Mouse (Mus musculus) liver, adult 2 months (tissue): Measurements from ENCODE around the gene Ric8a. TPM values are rescaled to one million over a fixed set of nuclear protein-coding genes. Genes with fewer than 3 reads are reported as not detected.

Experiments used
- DNase-seq: peaks from one replicate; pipeline ENCODE4 v3.0.0-alpha.2; 2011; ENCODE audit warnings: low read depth, low spot score; ENCODE audit errors: extremely low read depth
- H3K27ac ChIP-seq: fragments of 200-500 bp; replicated peaks from 2 replicates; pipeline ENCODE4 v1.5.1; 2012; ENCODE audit warnings: low read depth, mild to moderate bottlenecking, control low read depth, inconsistent platforms, low read length; ENCODE audit not compliant: insufficient read depth
- H3K27me3 ChIP-seq: fragments of 200-500 bp; 2 replicates; pipeline ENCODE4 v1.6.1; 2012; ENCODE audit warnings: mild to moderate bottlenecking, moderate library complexity, low read length, inconsistent platforms; ENCODE audit not compliant: control insufficient read depth, insufficient read depth
- H3K36me3 ChIP-seq: fragments of 200-500 bp; 2 replicates; pipeline ENCODE4 v1.6.1; 2012; ENCODE audit warnings: low read length, inconsistent platforms; ENCODE audit not compliant: control insufficient read depth, insufficient read depth
- H3K4me1 ChIP-seq: fragments of 200-500 bp; 2 replicates; pipeline ENCODE4 v1.6.1; 2011; ENCODE audit warnings: low read length; ENCODE audit not compliant: control insufficient read depth, insufficient read depth
- H3K4me3 ChIP-seq: fragments of 200-500 bp; 2 replicates; pipeline ENCODE4 v1.5.1; 2011; ENCODE audit warnings: low read depth, mild to moderate bottlenecking, control low read depth, low read length, moderate library complexity; ENCODE audit not compliant: insufficient read depth
- H3K79me2 ChIP-seq: fragments of 200-500 bp; 2 replicates; pipeline ENCODE4 v1.6.1; 2012; ENCODE audit warnings: inconsistent platforms, mild to moderate bottlenecking, low read length, moderate library complexity; ENCODE audit not compliant: control insufficient read depth, insufficient read depth
- H3K9ac ChIP-seq: fragments of 200-500 bp; 2 replicates; pipeline ENCODE4 v1.6.1; 2012; ENCODE audit warnings: low read depth, mild to moderate bottlenecking, control low read depth, inconsistent platforms, low read length
- CTCF ChIP-seq: fragments of 200-500 bp; IDR thresholded peaks from 2 replicates; pipeline ENCODE4 v1.5.1; 2011; ENCODE audit warnings: low read depth, low read length, control low read depth
- POLR2A ChIP-seq: fragments of 200-500 bp; IDR thresholded peaks from 2 replicates; pipeline ENCODE4 v1.6.1; 2011; ENCODE audit warnings: low read length, control low read depth; ENCODE audit not compliant: insufficient read depth; ENCODE audit errors: extremely low read depth
- WGBS: fragments of 180-500 bp; shearing (Covaris S2); methylation state at CpG from one replicate; pipeline ENCODE4 v1.1.7; 2018; 5-methylcytosine and 5-hydroxymethylcytosine counted together
- polyA plus RNA-seq: library from polyadenylated mRNA; depleted of rRNA; stranded (reverse); fragments of >200 nt; gene quantifications from 2 replicates; pipeline ENCODE4 v1.2.3, GENCODE M21; 2012
- total RNA-seq: library from RNA; depleted of rRNA; stranded (reverse); fragments of >200 nt; gene quantifications from 2 replicates; pipeline ENCODE4 v1.2.3, GENCODE M21; 2014

The Ric8a gene
- total and polyA plus RNA-seq, 2 experiments = 17.5 to 34.4 TPM

DNA sequence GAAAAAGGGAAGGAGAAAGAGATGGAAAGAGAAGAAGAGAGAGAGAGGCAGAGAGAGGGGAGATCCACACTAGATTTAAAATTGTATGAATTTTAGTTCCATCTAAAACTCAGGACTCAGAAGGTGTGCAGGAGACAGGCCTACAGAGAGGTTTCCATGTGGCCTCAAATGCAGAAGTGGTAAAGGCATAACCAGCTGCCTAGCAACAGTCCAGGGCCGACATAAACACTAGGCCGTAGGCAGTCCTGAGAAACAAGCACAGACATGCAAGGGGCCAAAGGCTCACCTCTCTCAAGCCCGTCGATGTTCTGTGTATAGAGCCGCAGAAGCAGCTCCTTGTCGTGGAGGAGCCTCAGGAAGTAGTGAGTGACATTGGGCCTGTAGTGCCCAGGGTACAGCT, 20.6 kb downstream of the Ric8a start:
- Histone ChIP-seq H3K27ac (no peak overlapping the region), H3K9ac (no peak overlapping the region), H3K79me2 (peaks cover 26% of the 10 kb centered on the region), H3K27me3 (no peaks in the 10 kb centered on the region), H3K36me3 (peaks cover 40% of the 10 kb centered on the region), H3K4me3 (no peak overlapping the region), H3K4me1 (0 out of 2 replicates have a peak, but pooled peaks cover 4% of the 10 kb centered on the region)
- TF ChIP-seq CTCF (no peak), POLR2A (no peak)
- DNase-seq = no peak
- 93% methylated on average over 6 of the region's 6 CpGs for WGBS

- H3K36me3 ChIP-seq = peaks cover 26% of the 10 kb centered on the region
Observed at GRCm38 (mm10) chr7:140879355-140879754, 22.6 kb downstream of the Ric8a start.

GRCm38 (mm10) chr7:140880419-140880818, 23.7 kb downstream of the Ric8a start:
- Histone ChIP-seq H3K27ac (peak overlapping the region; percentile 99), H3K4me1 (peaks cover 8% of the 10 kb centered on the region), H3K27me3 (no peaks in the 10 kb centered on the region), H3K79me2 (peaks cover 27% of the 10 kb centered on the region), H3K4me3 (peak overlapping the region; percentile 97; the same call in 1 of the 2 replicates), H3K36me3 (peaks cover 23% of the 10 kb centered on the region), H3K9ac (peak overlapping the region; percentile 60)
- TF ChIP-seq CTCF (no peak), POLR2A (no peak)
- WGBS = 18% methylated on average over 3 of the region's 3 CpGs
- DNase-seq = peak; percentile 99

More at GRCm38 (mm10) chr7:140879355-140879754, 22.6 kb downstream of the Ric8a start:
- peak; percentile 53 for DNase-seq
- Histone ChIP-seq H3K4me1 (peaks cover 8% of the 10 kb centered on the region), H3K9ac (peak overlapping the region; percentile 17), H3K4me3 (peak overlapping the region; percentile 45; the same call in 1 of the 2 replicates), H3K27me3 (no peaks in the 10 kb centered on the region), H3K27ac (peak overlapping the region; percentile 35), H3K79me2 (peaks cover 29% of the 10 kb centered on the region)
- TF ChIP-seq POLR2A (no peak), CTCF (no peak)
- 42% methylated on average over 7 of the region's 7 CpGs for WGBS

- Histone ChIP-seq H3K4me1 (peaks cover 8% of the 10 kb centered on the region), H3K79me2 (peaks cover 27% of the 10 kb centered on the region), H3K9ac (peak overlapping the region; percentile 70), H3K27ac (peak overlapping the region; percentile 99), H3K27me3 (no peaks in the 10 kb centered on the region), H3K4me3 (peak overlapping the region; percentile 97), H3K36me3 (peaks cover 18% of the 10 kb centered on the region)
- peak; percentile 84 for DNase-seq
- no peak for TF ChIP-seq POLR2A
- no peak for TF ChIP-seq CTCF
- WGBS = 4% methylated on average over 8 of the region's 8 CpGs
Observed at GRCm38 (mm10) chr7:140880865-140881515, 24.2 kb downstream of the Ric8a start.

DNA sequence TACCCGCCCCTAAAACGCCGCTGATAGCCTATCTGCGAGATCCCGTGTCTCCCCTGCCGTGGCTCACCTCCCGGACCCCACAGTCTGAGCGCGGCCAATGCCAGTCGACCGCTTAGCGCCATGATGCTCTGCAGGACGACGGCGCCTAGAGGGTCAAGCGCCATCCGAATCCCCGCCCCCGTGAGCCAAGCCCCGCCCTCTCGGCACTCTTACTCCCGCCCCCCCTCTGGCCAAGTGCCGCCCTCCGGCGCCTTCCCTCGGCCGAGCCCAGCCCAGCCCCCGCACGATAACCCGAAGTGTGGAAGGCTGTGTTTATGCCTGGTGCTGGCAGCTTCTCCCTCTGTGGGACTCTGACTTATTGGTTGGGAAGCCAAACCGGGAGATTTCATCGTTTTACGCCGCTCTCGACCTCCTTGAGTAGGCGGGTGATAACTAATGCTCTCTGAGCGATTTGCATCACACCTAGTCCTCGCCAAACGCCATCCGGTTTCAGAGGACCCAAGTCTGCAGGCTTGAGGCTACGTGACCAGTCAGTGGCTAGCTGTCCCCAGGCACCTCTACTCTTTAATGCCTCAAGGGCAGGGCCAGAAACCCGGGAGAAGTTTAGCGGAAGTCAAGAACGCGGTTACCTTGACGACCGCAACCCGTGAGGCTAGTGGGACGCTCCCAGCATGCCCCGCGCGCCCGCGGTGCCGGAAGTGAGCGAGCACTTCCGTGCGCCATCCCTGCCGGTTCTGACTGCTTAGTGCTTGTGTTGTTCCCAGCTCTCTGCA, 25.1 kb downstream of the Ric8a start, which contains the start of the genes Psmd13 and Sirt3:
Psmd13 (plus strand) TSS at position 273 of the 773 bp plus-strand sequence.
Sirt3 (minus strand) TSS at position 614 of the 773 bp plus-strand sequence.
- Histone ChIP-seq H3K9ac (peak within 1 kb of the TSS; percentile 90), H3K4me1 (peaks cover 8% of the 10 kb centered on the region), H3K79me2 (peaks cover 24% of the 10 kb centered on the region), H3K27me3 (no peaks in the 10 kb centered on the region), H3K4me3 (peak within 1 kb of the TSS; percentile 97), H3K36me3 (peaks cover 15% of the 10 kb centered on the region), H3K27ac (peak within 1 kb of the TSS; percentile 99)
- DNase-seq = peak; percentile 79
- TF ChIP-seq POLR2A = peak; percentile 92
- TF ChIP-seq CTCF = no peak
- WGBS = under 1% methylated on average over 59 of the region's 59 CpGs
